ENCODE assay signal across 12 mouse cellular contexts in the genomic region with DNA sequence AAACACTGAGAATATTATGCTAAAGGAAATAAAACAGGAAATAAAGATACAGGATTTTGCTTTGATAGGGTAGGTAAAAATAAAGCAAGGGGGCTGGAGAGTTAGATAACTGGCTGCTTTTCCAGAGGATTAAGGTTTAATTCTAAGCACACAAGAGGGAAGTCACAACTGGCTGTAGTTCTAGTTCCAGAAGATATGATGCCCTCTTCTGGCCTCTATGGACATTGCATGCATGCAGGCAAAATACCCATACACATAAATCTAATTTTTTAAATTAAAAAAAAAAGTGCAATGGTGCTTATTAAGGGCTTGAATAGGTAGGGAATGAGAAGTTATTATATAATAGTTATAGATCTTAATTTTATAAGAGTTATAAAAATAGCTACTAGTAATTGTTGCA. TPM values are rescaled to one million over a fixed set of nuclear protein-coding genes. Genes with fewer than 3 reads are reported as not detected.
DNase-seq lines count a peak whose midpoint lies in the region; ATAC-seq and TF ChIP-seq lines count a peak whose summit lies in the region.
"Had no signal": no experiment of that assay in that cellular context is flagged by ENCODE, and none has a peak within 500 bp of the region (broad histone marks: within the 10 kb centered on the region; RNA-seq: fewer than 3 reads in every experiment).

No protein-coding gene starts in this region.

- peak; percentile 20 for DNase-seq in embryonic facial prominence, embryonic 11.5 days (ENCODE audit: low spot score)
- DNase-seq in embryonic facial prominence, embryonic 10.5 days (ENCODE audit: low spot score) = no peak
- no peak for DNase-seq in liver, postnatal 0 days
- peak; percentile 13 for DNase-seq in c-Kit-positive CD71-negative TER-119-negative erythroid progenitor cells, embryonic 14.5 days (ENCODE audit: low read depth)
- DNase-seq in retina, postnatal 1 day = peak; percentile 26
- DNase-seq in cerebellum, adult 9-10 months = no peak
- DNase-seq in heart, embryonic 10.5 days (ENCODE audit: low spot score) = no peak
- DNase-seq: cerebellum, adult 18-20 months had no signal

- H3K27ac ChIP-seq in embryonic facial prominence, embryonic 11.5 days (replicated peaks; ENCODE audit: low read depth, low read length) = no peak overlapping the region
- H3K27ac ChIP-seq in embryonic facial prominence, embryonic 10.5 days (replicated peaks) = no peak overlapping the region
- no peak overlapping the region for H3K27ac ChIP-seq in liver, postnatal 0 days (ENCODE audit: low read depth)
- no peak overlapping the region for H3K27ac ChIP-seq in liver, embryonic 12.5 days
- H3K27ac ChIP-seq in heart, embryonic 10.5 days = no peak overlapping the region
- H3K27ac ChIP-seq: forebrain, embryonic 15.5 days; hindbrain, embryonic 15.5 days had no signal

- peaks cover 9% of the 10 kb centered on the region for H3K36me3 ChIP-seq in embryonic facial prominence, embryonic 11.5 days (replicated peaks; ENCODE audit: control insufficient read depth, insufficient read depth, low read depth, low read length)
- peaks cover 66% of the 10 kb centered on the region for H3K36me3 ChIP-seq in embryonic facial prominence, embryonic 10.5 days (replicated peaks)
- H3K36me3 ChIP-seq in liver, postnatal 0 days (replicated peaks; ENCODE audit: insufficient read depth, low read length) = peaks cover 37% of the 10 kb centered on the region
- peaks cover 54% of the 10 kb centered on the region for H3K36me3 ChIP-seq in liver, embryonic 12.5 days
- peaks cover 56% of the 10 kb centered on the region for H3K36me3 ChIP-seq in heart, embryonic 10.5 days

- no peak overlapping the region for H3K4me3 ChIP-seq in embryonic facial prominence, embryonic 11.5 days (ENCODE audit: low read depth, low read length)
- H3K4me3 ChIP-seq in embryonic facial prominence, embryonic 10.5 days = no peak overlapping the region
- H3K4me3 ChIP-seq in liver, postnatal 0 days (ENCODE audit: low read depth, low read length) = no peak overlapping the region
- H3K4me3 ChIP-seq in liver, embryonic 12.5 days = no peak overlapping the region
- no peak overlapping the region for H3K4me3 ChIP-seq in heart, embryonic 10.5 days
- H3K4me3 ChIP-seq: forebrain, embryonic 15.5 days; hindbrain, embryonic 15.5 days had no signal

- H3K4me2 ChIP-seq in embryonic facial prominence, embryonic 11.5 days (ENCODE audit: low read depth, low read length) = no peak overlapping the region
- H3K4me2 ChIP-seq in liver, postnatal 0 days (ENCODE audit: low read depth, low read length) = no peak overlapping the region
- H3K4me2 ChIP-seq in liver, embryonic 12.5 days = no peak overlapping the region
- H3K4me2 ChIP-seq: forebrain, embryonic 15.5 days; hindbrain, embryonic 15.5 days had no signal

- H3K9ac ChIP-seq in embryonic facial prominence, embryonic 11.5 days (replicated peaks; ENCODE audit: low read length) = no peak overlapping the region
- no peak overlapping the region for H3K9ac ChIP-seq in liver, postnatal 0 days (replicated peaks)
- H3K9ac ChIP-seq in liver, embryonic 12.5 days = no peak overlapping the region
- H3K9ac ChIP-seq: forebrain, embryonic 15.5 days; hindbrain, embryonic 15.5 days had no signal

- no peak for TF ChIP-seq EP300 in liver, postnatal 0 days (IDR thresholded peaks at IDR 0.05; ENCODE audit: low read depth)

- H3K9me3 ChIP-seq in embryonic facial prominence, embryonic 11.5 days (replicated peaks; ENCODE audit: control insufficient read depth, low read length) = no peaks in the 10 kb centered on the region
- H3K9me3 ChIP-seq in embryonic facial prominence, embryonic 10.5 days = no peaks in the 10 kb centered on the region
- H3K9me3 ChIP-seq in liver, postnatal 0 days (ENCODE audit: low read length) = no peaks in the 10 kb centered on the region
- no peaks in the 10 kb centered on the region for H3K9me3 ChIP-seq in liver, embryonic 12.5 days (replicated peaks)
- no peaks in the 10 kb centered on the region for H3K9me3 ChIP-seq in heart, embryonic 10.5 days
- H3K9me3 ChIP-seq: forebrain, embryonic 15.5 days; G1E; hindbrain, embryonic 15.5 days had no signal

- H3K27me3 ChIP-seq in embryonic facial prominence, embryonic 11.5 days (ENCODE audit: control insufficient read depth, insufficient read depth, low read length) = no peaks in the 10 kb centered on the region
- H3K27me3 ChIP-seq in embryonic facial prominence, embryonic 10.5 days (replicated peaks; ENCODE audit: low read depth, poor library complexity, severe bottlenecking) = no peaks in the 10 kb centered on the region
- H3K27me3 ChIP-seq in liver, postnatal 0 days (ENCODE audit: insufficient read depth, low read length) = no peaks in the 10 kb centered on the region
- no peaks in the 10 kb centered on the region for H3K27me3 ChIP-seq in liver, embryonic 12.5 days (replicated peaks)
- no peaks in the 10 kb centered on the region for H3K27me3 ChIP-seq in heart, embryonic 10.5 days (ENCODE audit: insufficient read depth, poor library complexity, severe bottlenecking)
- H3K27me3 ChIP-seq: forebrain, embryonic 15.5 days; hindbrain, embryonic 15.5 days had no signal

- no peak for ATAC-seq in embryonic facial prominence, embryonic 11.5 days (replicated peaks; ENCODE audit: insufficient number of reproducible peaks, low FRiP score, low TSS enrichment, low read depth)
- no peak for ATAC-seq in liver, postnatal 0 days
- no peak for ATAC-seq in liver, embryonic 12.5 days
- ATAC-seq: forebrain, embryonic 15.5 days had no signal

- TF ChIP-seq CTCF in liver, postnatal 0 days (IDR thresholded peaks at IDR 0.05; ENCODE audit: low read depth) = peak; percentile 61

- no peaks in the 10 kb centered on the region for H3K4me1 ChIP-seq in embryonic facial prominence, embryonic 11.5 days (ENCODE audit: control insufficient read depth, insufficient read depth, low read length)
- no peaks in the 10 kb centered on the region for H3K4me1 ChIP-seq in embryonic facial prominence, embryonic 10.5 days
- H3K4me1 ChIP-seq in liver, postnatal 0 days (ENCODE audit: insufficient read depth) = no peaks in the 10 kb centered on the region
- H3K4me1 ChIP-seq in liver, embryonic 12.5 days = no peaks in the 10 kb centered on the region
- H3K4me1 ChIP-seq in heart, embryonic 10.5 days = no peaks in the 10 kb centered on the region
- H3K4me1 ChIP-seq: forebrain, embryonic 15.5 days; hindbrain, embryonic 15.5 days had no signal

RNA-seq across cellular contexts. Expression of gene Ncoa6, which starts 37.2 kb away (rescaled TPM):
- 27.7 and 28.6 TPM in 2 replicates for polyA plus RNA-seq in embryonic facial prominence, embryonic 11.5 days (2014; fragmentation: Nextera tagmentation; extraction: Ambion mirVana)
- polyA plus RNA-seq in embryonic facial prominence, embryonic 10.5 days (2016; fragmentation: Nextera tagmentation; extraction: Ambion mirVana) = 20.1 and 25.7 TPM in 2 replicates
- polyA plus RNA-seq in liver, postnatal 0 days (2015; fragmentation: Nextera tagmentation; extraction: Ambion mirVana) = 6.3 and 6.4 TPM in 2 replicates
- polyA plus RNA-seq in liver, embryonic 12.5 days (2016; fragmentation: Nextera tagmentation; extraction: Ambion mirVana) = 9.2 and 10.4 TPM in 2 replicates
- polyA plus RNA-seq in heart, embryonic 10.5 days (2016; fragmentation: Nextera tagmentation; extraction: Ambion mirVana) = 16.2 and 17.9 TPM in 2 replicates

RNA-seq across cellular contexts. Expression of gene Trp53inp2, which starts 55.6 kb away (rescaled TPM):
- polyA plus RNA-seq in embryonic facial prominence, embryonic 11.5 days (2014; fragmentation: Nextera tagmentation; extraction: Ambion mirVana) = 28.8 and 29.5 TPM in 2 replicates
- 36.9 and 37.9 TPM in 2 replicates for polyA plus RNA-seq in embryonic facial prominence, embryonic 10.5 days (2016; fragmentation: Nextera tagmentation; extraction: Ambion mirVana)
- 28.0 and 29.5 TPM in 2 replicates for polyA plus RNA-seq in liver, postnatal 0 days (2015; fragmentation: Nextera tagmentation; extraction: Ambion mirVana)
- polyA plus RNA-seq in liver, embryonic 12.5 days (2016; fragmentation: Nextera tagmentation; extraction: Ambion mirVana) = 2.5 and 3.6 TPM in 2 replicates
- 61.4 and 118 TPM in 2 replicates for polyA plus RNA-seq in heart, embryonic 10.5 days (2016; fragmentation: Nextera tagmentation; extraction: Ambion mirVana)

Comparison
In these comparisons a context has a peak if more than half of its experiments do, and no peak if none do; other contexts are left out.
1. DNase-seq: peak in embryonic facial prominence, embryonic 11.5 days (single experiment), c-Kit-positive CD71-negative TER-119-negative erythroid progenitor cells, embryonic 14.5 days (single experiment) and retina, postnatal 1 day (single experiment); none in embryonic facial prominence, embryonic 10.5 days (single experiment), liver, postnatal 0 days (single experiment), cerebellum, adult 9-10 months (single experiment) and heart, embryonic 10.5 days (single experiment).